Mouse (Mus musculus) hindbrain, postnatal 0 days (tissue): ENCODE data around the gene Qser1. TPM values are rescaled to one million over a fixed set of nuclear protein-coding genes. Genes with fewer than 3 reads are reported as not detected.
"Not testable (repeated sequence)": the region's sequence is repeated elsewhere in the genome, so short reads cannot be mapped to it uniquely, and the experiment has no call there.

ENCODE experiments used
- ATAC-seq: fragments of 200-750 bp; cut with Nextera tagmentation; 2 replicates; pipeline ENCODE4 v1.8.0; 2017; ENCODE audit warnings: mild to moderate bottlenecking, moderate TSS enrichment, moderate library complexity
- DNase-seq: peaks from one replicate; pipeline ENCODE4 v3.0.0-alpha.2; 2015; ENCODE audit warnings: low spot score
- H3K27ac ChIP-seq: fragments of 300-500 bp; sonication (generic); 2 replicates; pipeline ENCODE4 v1.5.1; 2014; ENCODE audit warnings: mild to moderate bottlenecking
- H3K27me3 ChIP-seq: fragments of 300-500 bp; sonication (generic); 2 replicates; pipeline ENCODE4 v1.6.1; 2014; ENCODE audit warnings: low read length, mixed read lengths; ENCODE audit not compliant: insufficient read depth
- H3K36me3 ChIP-seq: fragments of 300-500 bp; sonication (generic); 2 replicates; pipeline ENCODE4 v1.6.1; 2014; ENCODE audit warnings: low read length, mixed read lengths; ENCODE audit not compliant: insufficient read depth
- H3K4me1 ChIP-seq: fragments of 300-500 bp; sonication (generic); 2 replicates; pipeline ENCODE4 v1.6.1; 2014; ENCODE audit warnings: antibody characterized with exemption, low read length, mixed read lengths; ENCODE audit not compliant: insufficient read depth
- H3K4me2 ChIP-seq: fragments of 300-500 bp; sonication (generic); 2 replicates; pipeline ENCODE4 v1.6.1; 2014; ENCODE audit warnings: low read depth, mild to moderate bottlenecking, low read length, moderate library complexity, mixed read lengths
- H3K4me3 ChIP-seq: fragments of 300-500 bp; sonication (generic); 2 replicates; pipeline ENCODE4 v1.5.1; 2014; ENCODE audit warnings: low read length
- H3K9ac ChIP-seq: fragments of 300-500 bp; sonication (generic); replicated peaks from 2 replicates; pipeline ENCODE4 v1.6.1; 2014; ENCODE audit warnings: mild to moderate bottlenecking, low read length, moderate library complexity, mixed read lengths
- H3K9me3 ChIP-seq: fragments of 300-500 bp; sonication (generic); 2 replicates; pipeline ENCODE4 v1.6.1; 2016; ENCODE audit warnings: low read length, mixed read lengths
- CTCF ChIP-seq: IDR thresholded peaks from 2 replicates; pipeline ENCODE4 v1.5.1; 2016; ENCODE audit warnings: antibody characterized with exemption, control low read depth, low read depth
- WGBS: fragments of 180-500 bp; shearing (Covaris S2); extraction: QIAGEN DNeasy Blood & Tissue Kit; methylation state at CpG from one replicate; pipeline ENCODE4 v1.1.7; 2014; 5-methylcytosine and 5-hydroxymethylcytosine counted together
- polyA plus RNA-seq: library from polyadenylated mRNA; unstranded; fragments of >200 nt; fragmentation: Nextera tagmentation; extraction: Ambion mirVana; gene quantifications from 2 replicates; pipeline ENCODE4 v1.2.1, GENCODE M21; 2015
- total RNA-seq: library from RNA; depleted of rRNA; stranded (reverse); fragments of >200 nt; gene quantifications from 2 replicates; pipeline ENCODE4 v1.2.3, GENCODE M21; 2014; rRNA removed

Gene Qser1
- total RNA-seq (12.2 and 14.1 TPM in 2 replicates), polyA plus RNA-seq (4.1 and 4.3 TPM in 2 replicates)

GRCm38 (mm10) chr2:104816371-104816827 lies at the start of gene Qser1:
Gene Qser1 (minus strand): TSS chr2:104816760.
- 2% methylated on average over 21 of the region's 50 CpGs for WGBS
- no peak for TF ChIP-seq CTCF
- H3K4me3 ChIP-seq: peak within 1 kb of the TSS; percentile 62
- H3K9ac ChIP-seq: peak within 1 kb of the TSS; percentile 83
- H3K36me3 ChIP-seq: no peaks in the 10 kb centered on the region
- DNase-seq (no peak), ATAC-seq (peak; percentile 67)
- H3K9me3 ChIP-seq: no peaks in the 10 kb centered on the region
- peaks cover 6% of the 10 kb centered on the region for H3K4me1 ChIP-seq
- H3K27me3 ChIP-seq: no peaks in the 10 kb centered on the region
- peak within 1 kb of the TSS; percentile 92 for H3K4me2 ChIP-seq
- peak within 1 kb of the TSS; percentile 88 for H3K27ac ChIP-seq

GRCm38 (mm10) chr2:104864176-104864860 lies 47.8 kb upstream of the Qser1 start:
- no peaks in the 10 kb centered on the region for H3K27me3 ChIP-seq
- DNase-seq: no peak
- no peaks in the 10 kb centered on the region for H3K36me3 ChIP-seq
- H3K4me2 ChIP-seq: no peak overlapping the region
- no peak for ATAC-seq
- no peak overlapping the region for H3K4me3 ChIP-seq
- WGBS: 89% methylated on average over 4 of the region's 4 CpGs
- H3K9me3 ChIP-seq: no peaks in the 10 kb centered on the region
- no peak overlapping the region for H3K9ac ChIP-seq
- TF ChIP-seq CTCF: no peak
- no peaks in the 10 kb centered on the region for H3K4me1 ChIP-seq
- H3K27ac ChIP-seq: no peak overlapping the region

GRCm38 (mm10) chr2:104860426-104860825 lies 43.9 kb upstream of the Qser1 start:
- Histone ChIP-seq H3K4me1 (no peaks in the 10 kb centered on the region), H3K4me2 (no peak overlapping the region), H3K9me3 (no peaks in the 10 kb centered on the region), H3K27ac (no peak overlapping the region), H3K4me3 (no peak overlapping the region), H3K9ac (no peak overlapping the region), H3K27me3 (no peaks in the 10 kb centered on the region), H3K36me3 (no peaks in the 10 kb centered on the region)
- ATAC-seq: no peak
- DNase-seq: no peak
- 74% methylated on average over 10 of the region's 10 CpGs for WGBS
- TF ChIP-seq CTCF: no peak

GRCm38 (mm10) chr2:104859060-104859459 lies 42.5 kb upstream of the Qser1 start:
- TF ChIP-seq CTCF: no peak
- Histone ChIP-seq H3K27me3 (no peaks in the 10 kb centered on the region), H3K9ac (no peak overlapping the region), H3K4me2 (no peak overlapping the region), H3K9me3 (no peaks in the 10 kb centered on the region), H3K36me3 (no peaks in the 10 kb centered on the region), H3K27ac (no peak overlapping the region), H3K4me1 (no peaks in the 10 kb centered on the region), H3K4me3 (no peak overlapping the region)
- ATAC-seq (no peak), DNase-seq (no peak)
- WGBS: 88% methylated on average over 5 of the region's 5 CpGs

GRCm38 (mm10) chr2:104858083-104858482 lies 41.5 kb upstream of the Qser1 start:
- 93% methylated on average over 3 of the region's 3 CpGs for WGBS
- not testable (repeated sequence) for H3K9ac ChIP-seq, H3K27me3 ChIP-seq, H3K9me3 ChIP-seq, H3K4me1 ChIP-seq, H3K36me3 ChIP-seq, H3K27ac ChIP-seq, ATAC-seq, H3K4me3 ChIP-seq, DNase-seq, H3K4me2 ChIP-seq

GRCm38 (mm10) chr2:104856218-104856617 lies 39.7 kb upstream of the Qser1 start:
- no peak overlapping the region for H3K27ac ChIP-seq
- no peaks in the 10 kb centered on the region for H3K9me3 ChIP-seq
- no peak overlapping the region for H3K4me2 ChIP-seq
- 65% methylated on average over 1 of the region's 1 CpGs for WGBS
- DNase-seq (no peak), ATAC-seq (no peak)
- H3K36me3 ChIP-seq: no peaks in the 10 kb centered on the region
- no peaks in the 10 kb centered on the region; the same call in 1 of the 2 replicates for H3K27me3 ChIP-seq
- TF ChIP-seq CTCF: no peak
- no peaks in the 10 kb centered on the region for H3K4me1 ChIP-seq
- no peak overlapping the region for H3K9ac ChIP-seq
- H3K4me3 ChIP-seq: no peak overlapping the region

- no peak for ATAC-seq
- no peaks in the 10 kb centered on the region for H3K9me3 ChIP-seq
- H3K36me3 ChIP-seq: no peaks in the 10 kb centered on the region
- H3K4me2 ChIP-seq: no peak overlapping the region
- H3K4me3 ChIP-seq: no peak overlapping the region
- no peaks in the 10 kb centered on the region; the same call in 1 of the 2 replicates for H3K27me3 ChIP-seq
- H3K27ac ChIP-seq: no peak overlapping the region
- H3K9ac ChIP-seq: no peak overlapping the region
- 30% methylated on average over 3 of the region's 3 CpGs for WGBS
- H3K4me1 ChIP-seq: no peaks in the 10 kb centered on the region
- DNase-seq: no peak
- no peak for TF ChIP-seq CTCF
Measured at GRCm38 (mm10) chr2:104855732-104856131, 39.2 kb upstream of the Qser1 start.
